ENCODE assay signal across 8 mouse cellular contexts in genomic region chr11:21658985-21659384, GRCm38 (mm10).
DNase-seq lines count a peak whose midpoint lies in the region; ATAC-seq and TF ChIP-seq lines count a peak whose summit lies in the region.

No protein-coding gene starts in this region.

- 56% methylated on average over 3 of the region's 3 CpGs for WGBS in midbrain, postnatal 0 days
- WGBS in neural tube, embryonic 15.5 days: 79% methylated on average over 3 of the region's 3 CpGs

- H3K4me2 ChIP-seq in midbrain, postnatal 0 days (ENCODE audit: low read depth, low read length, poor library complexity, severe bottlenecking): no peak overlapping the region
- no peak overlapping the region for H3K4me2 ChIP-seq in neural tube, embryonic 15.5 days

- intact Hi-C loops in heart, postnatal 10 days (cut with DNase I): no loop called here

- no peaks in the 10 kb centered on the region for H3K9me3 ChIP-seq in midbrain, postnatal 0 days (ENCODE audit: low read length)
- H3K9me3 ChIP-seq in neural tube, embryonic 15.5 days (replicated peaks): no peaks in the 10 kb centered on the region

- H3K4me3 ChIP-seq in midbrain, postnatal 0 days (ENCODE audit: low read depth, low read length): no peak overlapping the region
- no peak overlapping the region for H3K4me3 ChIP-seq in neural tube, embryonic 15.5 days (replicated peaks)

- no peak overlapping the region for H3K27ac ChIP-seq in midbrain, postnatal 0 days (ENCODE audit: low read depth, low read length)
- no peak overlapping the region for H3K27ac ChIP-seq in neural tube, embryonic 15.5 days (replicated peaks)

- H3K9ac ChIP-seq in midbrain, postnatal 0 days (replicated peaks; ENCODE audit: low read length, poor library complexity, severe bottlenecking): no peak overlapping the region
- no peak overlapping the region for H3K9ac ChIP-seq in neural tube, embryonic 15.5 days (replicated peaks)

- TF ChIP-seq CTCF in midbrain, postnatal 0 days (IDR thresholded peaks at IDR 0.05): peak; percentile 78

- ATAC-seq in midbrain, postnatal 0 days (ENCODE audit: low FRiP score): no peak
- no peak for ATAC-seq in neural tube, embryonic 15.5 days (ENCODE audit: low FRiP score)

- no peaks in the 10 kb centered on the region for H3K4me1 ChIP-seq in midbrain, postnatal 0 days (ENCODE audit: insufficient read depth, low read length)
- H3K4me1 ChIP-seq in neural tube, embryonic 15.5 days: no peaks in the 10 kb centered on the region

- no peaks in the 10 kb centered on the region for H3K36me3 ChIP-seq in midbrain, postnatal 0 days (ENCODE audit: insufficient read depth, low read length)
- no peaks in the 10 kb centered on the region for H3K36me3 ChIP-seq in neural tube, embryonic 15.5 days

- DNase-seq in heart, postnatal 10 days: peak; percentile 15 to 39
- no peak for DNase-seq in heart, adult 9 months (ENCODE audit: low spot score in 2 of 2)
- peak; percentile 11 for DNase-seq in thymus, postnatal 14 days
- DNase-seq in thymus, postnatal 10 days (ENCODE audit: low spot score in 2 of 2): no peak
- peak; percentile 60 for DNase-seq in embryo, embryonic 11 days
- DNase-seq in midbrain, postnatal 0 days (ENCODE audit: low spot score): peak; percentile 66
- DNase-seq in gastrocnemius, postnatal 10 days: no peak

- H3K27me3 ChIP-seq in midbrain, postnatal 0 days (ENCODE audit: insufficient read depth, low read length): no peaks in the 10 kb centered on the region
- H3K27me3 ChIP-seq in neural tube, embryonic 15.5 days (replicated peaks): no peaks in the 10 kb centered on the region

Comparison
In these comparisons a context has a peak if more than half of its experiments do, and no peak if none do; other contexts are left out.
1. DNase-seq: peak in heart, postnatal 10 days (2 of 2), thymus, postnatal 14 days (single experiment), embryo, embryonic 11 days (single experiment) and midbrain, postnatal 0 days (single experiment); none in heart, adult 9 months (0 of 2), thymus, postnatal 10 days (0 of 2) and gastrocnemius, postnatal 10 days (single experiment).